Mouse (Mus musculus): ENCODE data around the gene Zfyve21. TPM values are rescaled to one million over a fixed set of nuclear protein-coding genes. Genes with fewer than 3 reads are reported as not detected.

Gene Zfyve21
- total RNA-seq, 1 experiment from 2014 or later: 2.9 TPM

DNA sequence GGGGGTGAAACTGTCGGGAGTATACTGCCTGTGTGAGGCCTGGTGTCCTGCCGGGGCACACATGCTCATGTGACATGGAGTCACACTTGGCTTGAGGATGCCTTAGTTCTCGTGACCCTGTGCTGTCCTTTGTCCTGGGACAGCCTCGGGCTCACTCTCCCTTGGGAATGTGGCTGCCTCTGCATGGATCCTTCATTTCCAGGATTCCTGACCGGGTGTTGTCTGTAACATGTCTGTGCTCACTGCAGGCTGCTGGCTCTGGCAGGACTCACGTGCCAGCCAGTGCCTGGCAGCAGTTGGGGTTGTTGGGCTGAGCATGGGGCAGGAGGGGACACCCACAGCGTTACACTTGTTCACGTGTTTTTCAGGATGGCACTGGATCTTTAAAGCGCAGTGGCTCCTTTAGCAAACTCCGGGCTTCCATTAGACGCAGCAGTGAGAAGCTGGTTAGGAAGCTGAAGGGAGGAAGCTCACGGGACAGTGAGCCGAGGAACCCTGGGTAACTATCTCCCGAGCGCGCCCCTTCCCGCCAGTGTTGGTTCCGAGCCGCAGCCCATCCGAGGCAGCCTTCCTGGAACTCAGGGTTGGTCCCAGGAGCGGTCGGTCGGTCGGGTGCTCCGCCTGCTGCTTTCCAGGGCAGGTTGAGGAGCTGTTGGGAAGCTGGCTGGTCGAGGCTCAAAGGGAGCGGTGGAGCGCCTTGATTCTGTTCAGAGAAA lies 18.6 kb upstream of the Zfyve21 start:
- no peak for ATAC-seq (ENCODE audit: extremely low read depth, insufficient number of reproducible peaks, low FRiP score, poor library complexity, severe bottlenecking)

- ATAC-seq (ENCODE audit: extremely low read depth, insufficient number of reproducible peaks, low FRiP score, poor library complexity, severe bottlenecking): no peak
These were observed 16.7 kb upstream of the Zfyve21 start for GRCm38 (mm10) chr12:111797251-111797650.

DNA sequence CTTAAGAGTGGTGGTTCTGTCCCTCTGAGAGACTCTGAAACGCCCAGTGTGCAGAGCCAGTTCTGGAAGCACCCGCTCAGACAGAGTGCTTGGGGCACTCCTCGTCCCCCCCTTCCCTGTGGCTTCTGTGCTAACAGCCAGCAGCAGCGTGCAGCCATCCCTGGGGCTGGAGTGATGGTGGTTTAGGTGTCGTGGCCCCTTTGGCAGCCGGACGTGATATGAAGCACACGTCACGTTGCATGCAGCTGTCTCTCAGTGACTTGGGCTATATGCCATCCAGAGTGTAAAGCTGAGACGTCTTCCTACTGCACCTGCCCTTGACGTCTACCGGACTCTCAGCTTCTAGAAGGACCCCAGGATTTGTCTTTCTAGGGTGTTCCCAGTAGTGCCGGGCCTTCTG lies 15.5 kb upstream of the Zfyve21 start:
- no peak for ATAC-seq (ENCODE audit: extremely low read depth, insufficient number of reproducible peaks, low FRiP score, poor library complexity, severe bottlenecking)

DNA sequence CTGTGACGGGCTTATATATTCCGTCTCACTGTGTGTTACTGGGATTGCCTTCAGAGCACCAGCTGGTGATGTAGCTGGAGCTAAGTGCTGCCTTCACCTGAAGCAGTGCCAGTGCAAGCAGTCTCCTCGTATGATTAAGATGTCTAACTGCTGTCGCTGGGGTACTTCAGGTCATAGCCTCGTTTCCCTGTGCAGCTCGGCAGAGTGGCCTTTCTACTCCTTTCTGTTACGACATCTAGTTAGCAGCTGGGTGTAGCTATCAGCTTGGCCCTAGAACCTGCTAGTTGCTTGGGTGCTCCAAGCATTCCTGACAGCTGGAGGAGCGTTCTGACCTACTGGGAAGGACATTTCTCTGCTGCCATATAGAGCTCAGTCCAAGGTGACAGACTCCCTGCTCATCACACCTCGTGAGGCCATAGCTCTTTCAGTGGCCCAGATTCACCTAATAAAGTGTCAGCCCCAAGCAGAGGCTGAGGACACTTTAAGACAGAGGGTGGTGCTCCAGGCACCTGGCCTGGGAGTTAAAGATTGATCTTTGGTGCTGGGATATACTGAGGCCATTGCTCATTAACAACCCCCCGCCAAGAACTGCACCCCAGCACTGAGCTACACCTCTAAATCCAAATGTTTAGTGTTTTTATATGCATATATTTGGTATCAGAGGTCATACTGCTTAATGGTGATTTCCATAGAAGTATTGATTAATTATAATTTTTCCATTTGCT lies 13.3 kb upstream of the Zfyve21 start:
- no peak for ATAC-seq (ENCODE audit: extremely low read depth, insufficient number of reproducible peaks, low FRiP score, poor library complexity, severe bottlenecking)

DNA sequence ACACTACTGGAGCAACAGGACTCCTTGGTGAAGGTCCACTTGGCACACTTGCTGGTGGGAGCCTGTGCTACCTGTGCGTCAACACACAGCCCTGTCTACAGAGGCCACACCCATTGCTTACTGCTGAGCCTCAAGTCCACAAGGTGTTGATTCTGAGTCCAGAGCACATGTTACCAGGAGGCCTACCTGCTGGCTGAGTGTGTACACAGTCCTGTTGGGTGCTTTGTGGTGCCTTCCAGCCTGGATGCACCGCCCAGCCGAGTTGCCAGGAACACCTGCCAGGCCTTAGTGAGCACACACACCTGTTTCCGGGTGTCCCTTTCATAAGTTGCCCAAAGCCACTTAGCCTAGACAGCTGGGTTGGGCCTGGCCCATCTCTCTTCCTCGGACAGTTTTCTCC lies 10.4 kb upstream of the Zfyve21 start:
- ATAC-seq (ENCODE audit: extremely low read depth, insufficient number of reproducible peaks, low FRiP score, poor library complexity, severe bottlenecking): no peak

DNA sequence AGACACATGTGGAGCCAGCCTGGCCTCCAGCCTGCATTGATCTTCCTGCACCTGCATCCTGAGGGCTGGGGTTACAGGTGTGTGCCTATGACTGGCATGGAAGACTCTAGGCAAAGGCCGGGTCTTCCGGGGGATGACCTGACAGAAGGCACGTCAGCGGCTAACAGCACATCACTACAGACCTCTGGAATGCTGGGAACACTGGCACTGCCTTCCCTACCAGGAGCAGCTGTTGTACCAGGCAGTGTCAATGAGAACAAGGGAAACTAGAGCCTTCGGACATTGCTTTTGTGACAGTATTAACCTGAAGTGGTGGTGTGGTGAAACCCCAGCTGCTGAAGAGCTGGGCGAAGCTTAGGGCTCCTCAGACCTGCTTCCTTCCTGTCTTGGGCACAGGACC lies 5.2 kb upstream of the Zfyve21 start:
- no peak for ATAC-seq (ENCODE audit: extremely low read depth, insufficient number of reproducible peaks, low FRiP score, poor library complexity, severe bottlenecking)

DNA sequence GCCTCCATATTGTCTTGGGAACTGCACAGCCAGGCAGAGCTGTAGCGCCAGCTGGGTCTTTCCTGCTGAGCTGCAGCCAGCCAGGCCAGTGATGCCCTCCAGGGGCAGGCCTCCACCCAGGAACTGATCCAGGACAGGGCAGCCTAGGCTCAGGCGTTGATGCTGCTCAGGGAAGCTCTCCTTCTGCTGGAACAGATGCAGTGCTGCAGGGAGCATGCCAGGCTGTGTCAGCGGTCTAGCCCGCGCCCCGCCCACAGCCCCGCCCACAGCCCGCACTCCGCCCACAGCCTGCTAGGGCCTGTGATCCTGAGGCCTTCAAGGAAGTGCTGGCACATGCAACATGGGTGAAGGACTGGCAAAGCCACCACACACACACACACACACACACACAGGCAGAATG lies 4.2 kb upstream of the Zfyve21 start:
- ATAC-seq (ENCODE audit: extremely low read depth, insufficient number of reproducible peaks, low FRiP score, poor library complexity, severe bottlenecking): no peak

- no peak for ATAC-seq (ENCODE audit: extremely low read depth, insufficient number of reproducible peaks, low FRiP score, poor library complexity, severe bottlenecking)
These were observed 1.9 kb upstream of the Zfyve21 start for GRCm38 (mm10) chr12:111812075-111812474.

- ATAC-seq (ENCODE audit: extremely low read depth, insufficient number of reproducible peaks, low FRiP score, poor library complexity, severe bottlenecking): no peak
These were observed 1.4 kb upstream of the Zfyve21 start for GRCm38 (mm10) chr12:111812611-111813010.

- no peak for ATAC-seq (ENCODE audit: extremely low read depth, insufficient number of reproducible peaks, low FRiP score, poor library complexity, severe bottlenecking)
These were observed 732 bp upstream of the Zfyve21 start for GRCm38 (mm10) chr12:111813111-111813765.

DNA sequence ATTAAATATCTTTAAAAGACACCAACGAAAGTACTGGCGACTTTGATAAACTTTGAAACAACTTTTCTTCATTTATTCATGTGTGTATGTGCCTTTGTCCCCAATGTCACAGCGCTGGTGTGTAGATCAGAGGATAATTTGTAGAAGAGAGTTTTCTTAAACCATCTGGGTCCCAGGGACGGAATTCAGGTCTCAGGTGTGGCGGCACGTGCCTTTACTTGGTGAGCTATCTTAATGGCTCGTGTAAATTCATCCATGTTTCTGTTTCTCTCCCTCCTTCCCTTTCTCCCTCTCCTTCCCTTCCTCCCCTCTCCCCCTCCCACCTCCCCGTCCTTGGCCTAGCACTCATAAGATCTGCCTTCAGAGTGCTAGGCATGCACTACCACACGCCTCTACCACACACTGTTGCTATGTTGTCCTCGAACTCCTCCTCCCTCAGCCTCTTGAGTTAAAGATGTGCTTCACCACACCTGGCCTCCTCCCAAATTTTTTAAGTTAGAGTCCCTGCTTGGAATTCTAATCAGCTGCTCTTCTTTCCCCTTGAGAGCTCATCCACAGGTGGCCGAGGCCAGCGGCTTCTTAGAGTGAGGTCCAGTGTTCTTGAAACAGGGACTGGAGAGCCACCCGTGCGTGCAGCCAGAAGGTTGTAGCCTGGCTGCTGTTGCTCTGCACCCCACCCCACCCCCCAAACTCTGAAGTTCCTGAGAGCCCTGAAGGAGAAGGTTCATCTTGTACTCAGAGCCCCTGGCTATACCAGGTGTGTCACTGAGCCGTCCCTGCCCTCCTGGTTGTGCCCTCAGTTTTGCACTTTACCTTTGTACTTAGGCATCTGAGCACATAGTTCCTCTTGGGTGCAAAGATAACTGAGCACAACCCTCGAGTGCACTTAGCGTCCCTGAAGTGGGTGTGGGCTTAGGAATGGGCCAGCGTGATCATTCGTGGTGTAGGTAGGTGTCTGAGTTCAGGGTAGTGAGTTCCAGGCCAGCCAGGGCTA lies 1.1 kb downstream of the Zfyve21 start:
- no peak for ATAC-seq (ENCODE audit: extremely low read depth, insufficient number of reproducible peaks, low FRiP score, poor library complexity, severe bottlenecking)

GRCm38 (mm10) chr12:111816528-111816927 lies 2.6 kb downstream of the Zfyve21 start:
- ATAC-seq (ENCODE audit: extremely low read depth, insufficient number of reproducible peaks, low FRiP score, poor library complexity, severe bottlenecking): no peak

GRCm38 (mm10) chr12:111816967-111817366 lies 3.0 kb downstream of the Zfyve21 start:
- no peak for ATAC-seq (ENCODE audit: extremely low read depth, insufficient number of reproducible peaks, low FRiP score, poor library complexity, severe bottlenecking)

DNA sequence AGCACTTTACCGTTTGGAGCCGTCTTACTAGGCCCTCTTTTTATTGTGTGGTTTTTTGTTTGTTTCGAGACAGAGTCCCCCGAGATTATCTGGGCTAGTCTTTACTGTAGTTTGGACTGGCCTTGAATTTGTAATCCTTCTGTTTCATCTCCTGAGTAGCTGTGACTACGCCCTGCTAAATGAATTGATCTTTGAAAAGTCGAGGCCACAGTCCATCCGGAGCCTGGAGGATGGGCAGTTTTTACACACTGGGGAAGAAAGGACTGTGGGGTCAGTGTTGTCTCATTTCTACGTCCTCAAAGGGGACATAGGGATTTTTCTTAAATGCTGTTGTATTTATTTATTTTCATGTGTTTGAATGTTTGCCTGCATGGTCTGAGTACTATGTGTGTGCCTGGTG lies 4.0 kb downstream of the Zfyve21 start:
- no peak for ATAC-seq (ENCODE audit: extremely low read depth, insufficient number of reproducible peaks, low FRiP score, poor library complexity, severe bottlenecking)

DNA sequence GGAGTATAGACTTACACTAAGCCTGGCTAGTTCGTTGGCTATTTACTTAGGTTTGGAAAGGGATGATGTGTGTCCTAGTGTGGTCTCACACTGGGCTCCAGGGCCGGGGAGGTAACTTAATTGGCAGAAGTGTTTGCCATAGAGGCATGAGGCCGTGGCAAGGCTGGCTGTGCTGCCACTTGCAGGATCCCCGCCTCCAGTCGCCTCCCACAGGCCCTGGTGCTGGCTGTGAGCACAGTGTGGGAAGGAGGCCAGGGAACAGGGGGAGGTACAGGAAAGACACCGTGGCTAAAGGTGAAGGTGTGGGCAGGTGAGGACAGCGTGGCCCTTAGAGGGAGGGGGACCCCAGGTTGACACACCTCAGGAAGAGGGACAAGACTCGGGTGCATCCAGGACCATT lies 6.0 kb downstream of the Zfyve21 start:
- no peak for ATAC-seq (ENCODE audit: extremely low read depth, insufficient number of reproducible peaks, low FRiP score, poor library complexity, severe bottlenecking)

DNA sequence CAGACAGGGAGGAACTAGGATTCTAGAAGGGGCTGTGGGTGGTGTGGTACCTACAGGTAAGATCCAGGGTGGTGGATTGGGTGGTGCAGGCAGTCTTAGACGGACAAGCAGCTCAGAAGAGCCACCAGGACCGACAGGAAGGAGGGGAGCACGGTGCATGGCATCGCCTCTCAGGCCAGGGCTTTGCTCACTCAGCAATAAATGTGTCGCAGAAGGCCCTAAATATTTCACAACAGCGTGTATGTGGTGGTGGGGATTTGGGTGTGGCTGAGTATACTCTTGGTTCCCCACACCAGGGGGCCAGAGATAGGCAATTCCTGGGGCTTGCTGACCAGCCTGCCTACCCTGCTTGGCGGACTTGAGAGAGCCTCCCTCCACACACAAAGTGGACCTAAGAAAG lies 6.7 kb downstream of the Zfyve21 start:
- ATAC-seq (ENCODE audit: extremely low read depth, insufficient number of reproducible peaks, low FRiP score, poor library complexity, severe bottlenecking): no peak

- no peak for ATAC-seq (ENCODE audit: extremely low read depth, insufficient number of reproducible peaks, low FRiP score, poor library complexity, severe bottlenecking)
These were observed 8.0 kb downstream of the Zfyve21 start for GRCm38 (mm10) chr12:111821931-111822330.

GRCm38 (mm10) chr12:111827556-111827955 lies 13.6 kb downstream of the Zfyve21 start:
- ATAC-seq (ENCODE audit: extremely low read depth, insufficient number of reproducible peaks, low FRiP score, poor library complexity, severe bottlenecking): no peak

GRCm38 (mm10) chr12:111829447-111829846 lies 15.5 kb downstream of the Zfyve21 start:
- no peak for ATAC-seq (ENCODE audit: extremely low read depth, insufficient number of reproducible peaks, low FRiP score, poor library complexity, severe bottlenecking)
